Mouse (Mus musculus) heart, postnatal 4 days (tissue): ENCODE data around the gene Olfr1404. TPM values are rescaled to one million over a fixed set of nuclear protein-coding genes. Genes with fewer than 3 reads are reported as not detected.
"Not testable (repeated sequence)": the region's sequence is repeated elsewhere in the genome, so short reads cannot be mapped to it uniquely, and the experiment has no call there.

Experiments
- DNase-seq: peaks from one replicate; pipeline ENCODE4 v3.0.0; 2021
- total RNA-seq, 2 experiments: library from RNA; stranded (reverse); gene quantifications; 2 replicates each; pipeline ENCODE4 v1.2.3; 2021

Gene Olfr1404
- not detected for total RNA-seq

- no peak for DNase-seq
These were observed at the start of gene Olfr1404 for GRCm38 (mm10) chr1:173212092-173212491. Gene Olfr1404 (plus strand): TSS chr1:173212392.

DNA sequence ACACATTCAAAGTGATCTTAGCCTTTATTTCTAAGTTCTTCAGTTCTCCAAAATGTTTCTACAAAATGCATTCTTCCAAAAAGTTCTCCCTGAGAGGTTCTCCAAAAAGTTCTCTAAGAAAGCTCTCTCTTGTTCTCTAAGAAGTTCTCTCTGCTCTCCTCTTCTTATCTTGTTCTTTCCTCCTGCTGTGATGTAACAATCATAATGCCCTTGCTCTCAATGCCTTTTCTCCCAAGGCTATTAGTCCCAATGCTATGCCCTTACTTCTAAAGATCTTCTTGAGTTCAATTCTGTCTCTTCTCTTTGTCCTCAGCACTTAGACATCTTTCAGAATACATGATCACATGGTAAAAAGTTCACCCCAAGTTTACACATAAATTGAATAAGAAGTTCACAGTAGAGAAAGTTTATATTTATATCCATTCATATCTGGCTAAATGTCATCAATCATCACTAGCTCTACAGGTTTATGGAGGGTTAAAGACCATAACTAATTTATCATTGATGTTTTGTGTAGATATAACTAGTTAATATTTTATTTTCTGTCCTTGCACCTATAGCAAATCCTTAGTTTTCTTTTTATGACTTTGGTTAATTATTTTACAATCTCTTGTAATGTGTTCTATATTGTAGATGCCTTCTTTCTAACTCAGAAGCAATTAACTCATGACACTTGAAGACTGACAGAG, 37.9 kb upstream of the Olfr1404 start:
- DNase-seq: no peak

DNA sequence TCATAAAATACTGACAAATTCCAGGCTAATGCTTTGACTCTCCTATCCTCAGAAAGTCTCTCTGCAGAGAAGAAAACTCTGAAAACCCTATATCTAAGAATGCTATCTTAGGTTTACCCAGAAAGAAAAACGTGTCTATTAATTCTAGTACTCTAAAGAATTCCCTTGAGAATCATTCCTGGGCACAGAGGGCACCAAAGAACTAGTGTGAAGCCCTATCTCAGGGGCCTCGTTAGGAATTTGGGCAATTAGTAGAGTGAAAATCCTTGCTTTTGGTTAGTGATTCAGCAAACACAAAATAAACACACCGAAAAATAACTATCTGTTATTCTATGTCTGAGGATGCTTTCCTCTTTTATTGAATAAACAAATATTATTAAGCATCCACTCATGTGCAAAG, 21.7 kb upstream of the Olfr1404 start, which contains the start of gene Olfr1406:
Gene Olfr1406, minus strand, starts transcription at position 101 of the 400 bp plus-strand sequence.
- DNase-seq: no peak

DNA sequence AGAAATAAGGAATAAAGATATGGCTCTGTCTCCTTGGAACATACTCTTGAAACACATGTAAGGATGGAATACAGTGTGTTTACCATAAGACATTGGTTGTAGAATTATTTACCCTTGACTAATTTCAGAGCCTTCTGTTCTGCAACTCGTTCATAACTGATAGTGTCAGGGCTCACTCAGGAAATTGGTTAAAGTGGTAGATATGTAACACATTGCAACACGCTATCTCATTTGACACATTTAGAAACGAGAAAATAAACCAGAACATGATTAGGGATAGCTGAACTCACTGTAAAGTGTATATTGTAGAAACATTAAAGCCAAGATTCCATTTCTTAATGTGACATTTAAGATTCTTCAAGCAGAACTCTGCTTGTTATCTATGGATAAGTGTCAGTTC, 20.1 kb upstream of the Olfr1404 start:
- no peak for DNase-seq

GRCm38 (mm10) chr1:173196359-173196758, 15.8 kb upstream of the Olfr1404 start:
- DNase-seq: no peak

DNA sequence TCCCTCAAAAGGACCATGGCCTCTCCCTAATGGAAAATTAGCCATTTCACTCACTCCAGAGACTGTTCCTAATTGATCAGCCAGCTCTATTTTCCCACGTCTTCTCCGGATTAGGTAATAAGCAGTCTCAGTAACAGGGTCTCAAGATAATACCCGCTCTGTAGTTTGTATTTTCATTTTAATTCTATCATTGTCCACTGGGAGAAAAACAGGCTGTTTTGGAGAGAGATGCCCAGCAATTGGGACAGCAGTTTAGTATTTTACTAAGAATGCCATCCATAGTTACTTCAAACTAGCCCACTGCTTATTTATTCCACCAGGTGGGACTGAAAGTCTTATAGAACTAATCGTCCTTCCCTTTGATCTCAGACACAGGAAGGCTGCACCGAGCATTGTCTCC, 14.7 kb upstream of the Olfr1404 start, which contains the start of gene Olfr218:
Gene Olfr218, plus strand, starts transcription at position 301 of the 400 bp plus-strand sequence.
- DNase-seq: no peak

DNA sequence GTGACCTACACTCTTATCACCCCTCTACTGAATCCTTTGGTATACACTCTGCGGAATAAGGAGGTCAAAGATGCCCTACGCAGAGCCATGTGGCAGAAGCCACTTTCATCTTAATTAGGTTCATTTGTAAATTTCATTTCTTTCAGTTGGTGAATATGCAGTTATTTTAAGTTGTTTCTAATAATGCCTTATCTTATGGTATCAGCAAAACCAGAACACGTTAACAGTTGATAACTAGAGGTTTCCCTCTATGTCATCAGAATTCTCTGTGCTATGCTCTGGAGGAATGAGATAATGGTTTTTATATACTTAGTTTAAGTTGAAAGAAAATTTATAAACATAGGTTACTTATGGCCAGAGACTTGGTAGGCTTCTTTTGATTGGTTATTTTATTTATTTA, 4.3 kb downstream of the Olfr1404 start:
- DNase-seq: no peak

GRCm38 (mm10) chr1:173227081-173227480, 14.9 kb downstream of the Olfr1404 start, which contains the start of gene Fcer1a:
Gene Fcer1a (minus strand): TSS chr1:173227214.
- no peak for DNase-seq

GRCm38 (mm10) chr1:173237004-173237403, 24.8 kb downstream of the Olfr1404 start:
- not testable (repeated sequence) for DNase-seq

DNA sequence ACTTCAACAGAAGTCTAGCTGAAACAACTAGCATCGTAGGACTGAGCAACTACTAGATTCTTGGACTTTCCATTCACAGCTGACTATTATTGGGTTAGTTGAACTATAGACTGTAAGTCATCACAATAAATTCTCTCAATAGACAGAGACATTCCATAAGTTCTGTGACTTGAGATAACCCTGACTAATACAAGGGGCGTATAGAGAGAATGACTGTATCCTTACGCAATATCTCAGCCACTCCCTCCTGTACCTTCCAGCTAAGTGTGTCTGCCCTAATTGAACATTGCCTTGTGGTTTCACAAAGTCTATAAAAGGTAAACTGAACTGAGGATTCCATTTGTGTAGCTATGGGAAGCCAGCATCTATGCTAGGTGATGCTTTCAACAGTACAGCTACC, 37.7 kb downstream of the Olfr1404 start:
- no peak for DNase-seq

DNA sequence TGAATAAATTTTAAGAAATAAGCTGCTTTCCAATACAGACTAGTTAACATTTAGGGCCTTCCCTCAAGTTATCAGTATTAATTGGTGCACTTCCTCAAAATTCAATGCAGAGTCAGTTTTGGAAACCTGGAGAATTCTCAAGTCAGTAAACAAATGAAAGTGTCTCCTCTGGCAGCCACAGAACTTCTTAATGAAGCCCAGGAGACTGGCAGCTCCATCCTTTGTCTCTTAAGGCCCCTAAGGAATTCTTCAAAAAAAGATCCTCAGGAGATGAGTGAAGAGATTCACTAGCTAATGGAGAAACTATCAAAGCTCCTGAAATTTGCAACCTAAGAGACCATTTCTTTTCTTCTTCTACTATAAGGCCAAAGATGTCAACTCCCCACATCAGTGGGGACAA, 53.5 kb downstream of the Olfr1404 start, which contains the start of gene Olfr418:
Gene Olfr418, plus strand, starts transcription at position 301 of the 400 bp plus-strand sequence.
- no peak for DNase-seq

Other genes starting within 250 kb of the Olfr1404 start
- gene Olfr1408, start 75.0 kb upstream of the Olfr1404 start, total RNA-seq: not detected
- not detected for gene Olfr1406, start 21.8 kb upstream of the Olfr1404 start, total RNA-seq
- not detected for gene Olfr218, start 14.6 kb upstream of the Olfr1404 start, total RNA-seq
- not detected for gene Fcer1a, start 14.8 kb downstream of the Olfr1404 start, total RNA-seq
- gene Olfr418, start 53.6 kb downstream of the Olfr1404 start, total RNA-seq: not detected
- not detected for gene Mptx2, start 65.4 kb downstream of the Olfr1404 start, total RNA-seq
- gene Ackr1, start 121.4 kb downstream of the Olfr1404 start, total RNA-seq: under 1 TPM; 0.38 to 0.62 TPM
- 1 to 10 TPM; 2.2 to 3.2 TPM for gene Aim2, start 138.5 kb downstream of the Olfr1404 start, total RNA-seq
- gene Cadm3, start 155.3 kb downstream of the Olfr1404 start, total RNA-seq: 1 to 10 TPM; 1.2 to 1.6 TPM